Mouse (Mus musculus) splenic B cell, adult 2 months (primary cell): ENCODE results near the gene Cfap126.
"Not testable (repeated sequence)": the region's sequence is repeated elsewhere in the genome, so short reads cannot be mapped to it uniquely, and the experiment has no call there.

Experiments used
- DNase-seq: peaks from one replicate; pipeline ENCODE4 v3.0.0-alpha.2; 2011; ENCODE audit warnings: low read depth, low spot score
- H3K27me3 ChIP-seq: 2 replicates; pipeline ENCODE4 v1.6.1; 2012; ENCODE audit warnings: mild to moderate bottlenecking, low read length, moderate library complexity, mixed read lengths; ENCODE audit not compliant: control insufficient read depth, poor library complexity, insufficient read depth, severe bottlenecking
- H3K36me3 ChIP-seq: 2 replicates; pipeline ENCODE4 v1.6.1; 2012; ENCODE audit warnings: mild to moderate bottlenecking, low read length, moderate library complexity, mixed read lengths; ENCODE audit not compliant: control insufficient read depth, poor library complexity, insufficient read depth, severe bottlenecking

The Cfap126 gene

GRCm38 (mm10) chr1:171079825-171080224 is 33.9 kb upstream of the Cfap126 start:
- not testable (repeated sequence) for H3K36me3 ChIP-seq, H3K27me3 ChIP-seq, DNase-seq

GRCm38 (mm10) chr1:171081512-171082231 is 32.0 kb upstream of the Cfap126 start:
- not testable (repeated sequence) for H3K27me3 ChIP-seq, H3K36me3 ChIP-seq, DNase-seq

GRCm38 (mm10) chr1:171085718-171086117 is 28.0 kb upstream of the Cfap126 start:
- DNase-seq: no peak
- Histone ChIP-seq H3K36me3 (no peaks in the 10 kb centered on the region), H3K27me3 (no peaks in the 10 kb centered on the region; the same call in 1 of the 2 replicates)

- not testable (repeated sequence) for H3K36me3 ChIP-seq, DNase-seq, H3K27me3 ChIP-seq
These were observed 25.4 kb upstream of the Cfap126 start for GRCm38 (mm10) chr1:171088237-171088869.

GRCm38 (mm10) chr1:171089891-171090290 is 23.8 kb upstream of the Cfap126 start:
- no peaks in the 10 kb centered on the region; the same call in 1 of the 2 replicates for H3K27me3 ChIP-seq
- no peaks in the 10 kb centered on the region for H3K36me3 ChIP-seq
- no peak for DNase-seq

GRCm38 (mm10) chr1:171090761-171091160 is 23.0 kb upstream of the Cfap126 start:
- no peaks in the 10 kb centered on the region for H3K36me3 ChIP-seq
- DNase-seq: no peak
- no peaks in the 10 kb centered on the region; the same call in 1 of the 2 replicates for H3K27me3 ChIP-seq

- no peaks in the 10 kb centered on the region for H3K36me3 ChIP-seq
These were observed 19.3 kb upstream of the Cfap126 start for GRCm38 (mm10) chr1:171094424-171094823.

GRCm38 (mm10) chr1:171096110-171096964 is 17.4 kb upstream of the Cfap126 start:
- DNase-seq: no peak
- H3K27me3 ChIP-seq: no peaks in the 10 kb centered on the region

More at GRCm38 (mm10) chr1:171094424-171094823, 19.3 kb upstream of the Cfap126 start:
- DNase-seq: no peak
- no peaks in the 10 kb centered on the region; the same call in 1 of the 2 replicates for H3K27me3 ChIP-seq

GRCm38 (mm10) chr1:171097136-171097535 is 16.6 kb upstream of the Cfap126 start:
- DNase-seq: no peak
- Histone ChIP-seq H3K27me3 (no peaks in the 10 kb centered on the region), H3K36me3 (no peaks in the 10 kb centered on the region)

More at GRCm38 (mm10) chr1:171096110-171096964, 17.4 kb upstream of the Cfap126 start:
- H3K36me3 ChIP-seq: no peaks in the 10 kb centered on the region

- Histone ChIP-seq H3K27me3 (no peaks in the 10 kb centered on the region), H3K36me3 (no peaks in the 10 kb centered on the region)
- DNase-seq: no peak
These were observed 16.1 kb upstream of the Cfap126 start for GRCm38 (mm10) chr1:171097612-171098011.

GRCm38 (mm10) chr1:171101033-171101432 is 12.7 kb upstream of the Cfap126 start:
- H3K27me3 ChIP-seq: no peaks in the 10 kb centered on the region
- no peaks in the 10 kb centered on the region for H3K36me3 ChIP-seq
- no peak for DNase-seq

GRCm38 (mm10) chr1:171101733-171102546 is 11.8 kb upstream of the Cfap126 start:
- Histone ChIP-seq H3K36me3 (no peaks in the 10 kb centered on the region), H3K27me3 (no peaks in the 10 kb centered on the region)
- peak; percentile 87 for DNase-seq

GRCm38 (mm10) chr1:171102547-171103177 is 11.1 kb upstream of the Cfap126 start:
- DNase-seq: peak; percentile 88
- H3K27me3 ChIP-seq: no peaks in the 10 kb centered on the region
- H3K36me3 ChIP-seq: no peaks in the 10 kb centered on the region
